Mouse (Mus musculus): ENCODE measurements around the gene Bcam. TPM values are rescaled to one million over a fixed set of nuclear protein-coding genes. Genes with fewer than 3 reads are reported as not detected.

The Bcam gene
- polyA plus RNA-seq, 1 experiment from 2014 or later = 347 TPM

DNA sequence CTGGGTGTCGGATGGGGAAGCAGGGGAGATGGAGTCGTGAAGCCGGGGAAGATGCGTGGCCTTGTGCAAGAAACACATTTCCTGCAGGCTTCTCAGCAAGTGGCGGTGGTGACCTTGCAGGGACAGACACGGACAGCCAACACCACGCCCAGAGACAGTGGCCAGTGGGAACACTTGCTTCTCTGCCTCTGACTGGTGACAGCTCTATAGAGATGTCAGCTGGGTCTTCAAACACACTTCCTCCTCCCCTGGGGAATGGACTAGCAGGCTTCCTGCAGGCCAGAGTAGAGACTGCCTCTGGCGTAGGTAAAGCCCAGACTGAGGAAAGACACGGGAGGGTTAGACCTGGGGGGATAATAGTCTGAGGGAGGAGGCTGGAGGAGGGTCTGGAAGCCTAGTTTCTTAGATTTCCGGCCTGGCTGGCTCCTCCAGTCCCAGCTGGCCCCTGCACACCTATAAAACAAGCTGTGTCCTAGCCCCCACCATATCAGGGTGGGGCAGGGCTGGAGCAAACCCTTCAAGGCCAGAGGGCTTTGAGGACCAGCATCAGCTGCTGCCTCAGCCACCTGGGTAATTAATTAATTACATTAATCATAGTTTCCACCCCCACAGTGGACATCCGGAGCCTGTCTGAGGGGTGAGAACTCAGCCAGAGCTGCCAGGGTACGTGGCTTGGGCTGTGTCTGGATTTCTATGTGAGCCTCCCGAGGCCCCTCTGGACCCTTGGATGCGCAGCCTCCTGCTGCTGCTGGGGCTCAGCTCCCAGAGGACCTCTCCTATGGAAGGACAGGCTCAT is 26.0 kb downstream of the Bcam start:
- H3K9ac ChIP-seq (ENCODE audit: low read length) = peak overlapping the region; percentile 26; the same call in 1 of the 2 replicates

GRCm38 (mm10) chr7:19743791-19744190 is 27.0 kb downstream of the Bcam start:
- 71% methylated on average over 6 of the region's 6 CpGs for WGBS
- ATAC-seq (ENCODE audit: low read depth) = no peak
- Histone ChIP-seq H3K36me3 (ENCODE audit: control insufficient read depth, insufficient read depth, low read length) (peaks cover 11% of the 10 kb centered on the region), H3K4me2 (ENCODE audit: low read depth, low read length) (no peak overlapping the region), H3K4me1 (replicated peaks; ENCODE audit: control insufficient read depth, insufficient read depth, low read length) (peaks cover 46% of the 10 kb centered on the region), H3K27me3 (ENCODE audit: control insufficient read depth, insufficient read depth, low read depth, low read length) (no peaks in the 10 kb centered on the region), H3K27ac (ENCODE audit: low read length) (no peak overlapping the region), H3K9ac (ENCODE audit: low read length) (no peak overlapping the region), H3K9me3 (ENCODE audit: control insufficient read depth, low read length) (no peaks in the 10 kb centered on the region), H3K4me3 (ENCODE audit: low read length) (no peak overlapping the region)

More for the DNA sequence above, 26.0 kb downstream of the Bcam start:
- Histone ChIP-seq H3K4me2 (ENCODE audit: low read depth, low read length) (no peak overlapping the region), H3K4me3 (ENCODE audit: low read length) (no peak overlapping the region), H3K27ac (ENCODE audit: low read length) (peak overlapping the region; percentile 56), H3K4me1 (replicated peaks; ENCODE audit: control insufficient read depth, insufficient read depth, low read length) (peaks cover 46% of the 10 kb centered on the region), H3K36me3 (ENCODE audit: control insufficient read depth, insufficient read depth, low read length) (peaks cover 11% of the 10 kb centered on the region), H3K27me3 (ENCODE audit: control insufficient read depth, insufficient read depth, low read depth, low read length) (no peaks in the 10 kb centered on the region), H3K9me3 (ENCODE audit: control insufficient read depth, low read length) (no peaks in the 10 kb centered on the region)
- 0 out of 2 replicates have a peak, but pooled peaks have one; percentile 3 for ATAC-seq (ENCODE audit: low read depth)
- WGBS = 50% methylated on average over 14 of the region's 14 CpGs

DNA sequence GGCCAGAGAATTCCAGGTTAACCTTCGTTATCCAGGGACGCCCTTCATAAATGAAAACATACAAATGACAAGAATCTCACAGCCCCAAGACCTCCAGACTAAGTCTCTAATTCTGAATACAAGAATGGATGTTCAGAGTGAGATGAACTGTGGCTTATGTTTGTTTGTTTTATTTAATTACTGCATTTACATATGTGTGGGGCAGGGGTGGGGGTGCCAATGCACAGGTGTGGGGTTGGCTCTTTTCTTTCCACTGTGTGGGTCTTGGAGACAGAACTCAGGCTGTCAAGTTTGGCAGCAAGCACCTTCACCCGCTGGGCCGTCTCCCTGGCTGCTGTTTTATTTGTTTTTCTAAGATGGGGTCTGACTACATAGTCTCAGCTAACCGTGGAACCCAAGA is 28.3 kb downstream of the Bcam start:
- Histone ChIP-seq H3K9ac (ENCODE audit: low read length) (no peak overlapping the region), H3K27ac (ENCODE audit: low read length) (no peak overlapping the region), H3K4me1 (replicated peaks; ENCODE audit: control insufficient read depth, insufficient read depth, low read length) (peaks cover 39% of the 10 kb centered on the region), H3K36me3 (ENCODE audit: control insufficient read depth, insufficient read depth, low read length) (peaks cover 15% of the 10 kb centered on the region), H3K27me3 (ENCODE audit: control insufficient read depth, insufficient read depth, low read depth, low read length) (no peaks in the 10 kb centered on the region), H3K4me2 (ENCODE audit: low read depth, low read length) (no peak overlapping the region), H3K4me3 (ENCODE audit: low read length) (no peak overlapping the region), H3K9me3 (ENCODE audit: control insufficient read depth, low read length) (no peaks in the 10 kb centered on the region)
- 36% methylated on average over 5 of the region's 5 CpGs for WGBS
- no peak for ATAC-seq (ENCODE audit: low read depth)

DNA sequence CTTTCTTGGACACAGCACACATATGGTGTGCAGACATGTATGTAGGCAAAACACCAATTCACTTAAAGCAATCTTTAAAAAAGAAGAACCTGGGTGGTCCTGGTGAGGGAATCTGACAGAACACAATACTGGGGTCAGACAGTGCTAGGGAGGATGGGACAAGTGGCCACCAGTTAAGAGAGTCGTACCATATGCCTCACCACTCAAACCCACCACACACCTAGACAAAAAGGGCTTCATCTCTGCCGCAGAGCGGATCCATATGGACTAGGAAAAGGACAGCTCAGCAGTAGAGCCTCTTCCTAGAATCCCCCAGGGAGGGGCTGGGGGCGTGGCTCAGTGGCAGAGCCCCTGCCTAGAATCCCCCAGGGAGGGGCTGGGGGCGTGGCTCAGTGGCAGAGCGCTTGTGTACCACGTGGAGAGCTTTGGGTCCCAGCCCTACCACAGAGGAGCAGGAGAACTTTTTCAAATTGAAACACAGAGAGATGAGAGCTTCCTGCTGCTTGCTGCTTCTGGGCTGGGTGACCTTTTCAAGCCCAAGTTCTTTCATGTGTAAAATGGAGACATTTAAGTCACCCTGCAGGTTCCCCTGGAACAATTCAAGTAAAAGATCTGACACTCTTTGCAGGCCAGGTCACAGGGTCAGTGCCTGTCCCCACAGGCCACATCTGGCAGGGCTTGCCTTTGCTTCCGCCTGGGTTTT is 29.3 kb downstream of the Bcam start:
- Histone ChIP-seq H3K4me3 (ENCODE audit: low read length) (no peak overlapping the region), H3K27me3 (ENCODE audit: control insufficient read depth, insufficient read depth, low read depth, low read length) (no peaks in the 10 kb centered on the region), H3K4me1 (replicated peaks; ENCODE audit: control insufficient read depth, insufficient read depth, low read length) (peaks cover 29% of the 10 kb centered on the region), H3K9ac (ENCODE audit: low read length) (no peak overlapping the region), H3K27ac (ENCODE audit: low read length) (peak overlapping the region; percentile 30; the same call in 1 of the 2 replicates), H3K9me3 (ENCODE audit: control insufficient read depth, low read length) (no peaks in the 10 kb centered on the region), H3K4me2 (ENCODE audit: low read depth, low read length) (no peak overlapping the region), H3K36me3 (ENCODE audit: control insufficient read depth, insufficient read depth, low read length) (peaks cover 24% of the 10 kb centered on the region)
- peak; percentile 65 for ATAC-seq (ENCODE audit: low read depth)
- 18% methylated on average over 8 of the region's 8 CpGs for WGBS

DNA sequence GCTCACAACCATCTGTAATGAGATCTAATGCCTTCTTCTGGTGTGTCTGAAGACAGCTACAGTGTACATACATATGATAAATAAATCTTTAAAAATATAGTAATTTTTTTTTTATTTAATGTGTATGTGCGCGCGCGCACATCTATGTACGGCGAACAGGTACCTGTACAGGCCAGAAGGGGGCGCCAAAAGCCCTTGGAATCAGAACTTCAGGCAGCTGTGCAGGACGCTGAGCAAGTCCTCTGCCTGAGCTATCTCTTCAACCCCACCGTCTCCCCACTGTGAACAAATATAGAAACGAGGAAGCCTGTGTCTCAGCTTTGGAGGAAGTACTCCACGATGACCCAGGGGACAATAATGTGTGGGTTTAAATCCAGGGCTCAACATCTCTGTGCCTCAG is 30.5 kb downstream of the Bcam start:
- no peak overlapping the region for H3K27ac ChIP-seq (ENCODE audit: low read length)
- peaks cover 25% of the 10 kb centered on the region for H3K4me1 ChIP-seq (replicated peaks; ENCODE audit: control insufficient read depth, insufficient read depth, low read length)
- no peak overlapping the region for H3K4me2 ChIP-seq (ENCODE audit: low read depth, low read length)
- H3K9ac ChIP-seq (ENCODE audit: low read length) = no peak overlapping the region
- H3K4me3 ChIP-seq (ENCODE audit: low read length) = no peak overlapping the region
- H3K9me3 ChIP-seq (ENCODE audit: control insufficient read depth, low read length) = no peaks in the 10 kb centered on the region
- H3K27me3 ChIP-seq (ENCODE audit: control insufficient read depth, insufficient read depth, low read depth, low read length) = no peaks in the 10 kb centered on the region
- peaks cover 28% of the 10 kb centered on the region for H3K36me3 ChIP-seq (ENCODE audit: control insufficient read depth, insufficient read depth, low read length)
- 85% methylated on average over 11 of the region's 11 CpGs for WGBS
- ATAC-seq (ENCODE audit: low read depth) = no peak

DNA sequence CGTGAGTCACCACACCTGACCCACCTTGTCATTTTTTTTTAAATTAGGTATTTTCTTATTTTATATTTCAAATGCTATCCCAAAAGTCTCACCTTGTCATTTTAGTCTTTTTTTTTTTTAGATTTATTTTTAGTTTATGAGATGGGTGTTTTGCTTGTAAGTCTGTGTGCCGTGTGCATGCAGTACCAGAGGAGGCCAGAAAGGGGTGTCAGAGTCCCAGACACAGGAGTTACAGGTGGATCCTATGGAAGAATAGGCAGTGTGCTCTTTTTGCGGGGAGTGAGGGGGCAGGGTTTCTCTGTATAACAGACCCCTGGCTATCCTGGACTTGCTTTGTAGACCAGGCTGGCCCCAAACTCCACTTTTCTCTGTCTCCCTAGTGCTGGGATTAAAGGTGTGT is 32.0 kb downstream of the Bcam start:
- H3K36me3 ChIP-seq (ENCODE audit: control insufficient read depth, insufficient read depth, low read length) = peaks cover 37% of the 10 kb centered on the region
- H3K9ac ChIP-seq (ENCODE audit: low read length) = no peak overlapping the region
- H3K4me1 ChIP-seq (replicated peaks; ENCODE audit: control insufficient read depth, insufficient read depth, low read length) = peaks cover 18% of the 10 kb centered on the region
- 85% methylated on average over 3 of the region's 3 CpGs for WGBS
- ATAC-seq (ENCODE audit: low read depth) = no peak
- H3K27me3 ChIP-seq (ENCODE audit: control insufficient read depth, insufficient read depth, low read depth, low read length) = no peaks in the 10 kb centered on the region
- no peak overlapping the region for H3K27ac ChIP-seq (ENCODE audit: low read length)
- no peaks in the 10 kb centered on the region for H3K9me3 ChIP-seq (ENCODE audit: control insufficient read depth, low read length)
- H3K4me2 ChIP-seq (ENCODE audit: low read depth, low read length) = no peak overlapping the region
- no peak overlapping the region for H3K4me3 ChIP-seq (ENCODE audit: low read length)

DNA sequence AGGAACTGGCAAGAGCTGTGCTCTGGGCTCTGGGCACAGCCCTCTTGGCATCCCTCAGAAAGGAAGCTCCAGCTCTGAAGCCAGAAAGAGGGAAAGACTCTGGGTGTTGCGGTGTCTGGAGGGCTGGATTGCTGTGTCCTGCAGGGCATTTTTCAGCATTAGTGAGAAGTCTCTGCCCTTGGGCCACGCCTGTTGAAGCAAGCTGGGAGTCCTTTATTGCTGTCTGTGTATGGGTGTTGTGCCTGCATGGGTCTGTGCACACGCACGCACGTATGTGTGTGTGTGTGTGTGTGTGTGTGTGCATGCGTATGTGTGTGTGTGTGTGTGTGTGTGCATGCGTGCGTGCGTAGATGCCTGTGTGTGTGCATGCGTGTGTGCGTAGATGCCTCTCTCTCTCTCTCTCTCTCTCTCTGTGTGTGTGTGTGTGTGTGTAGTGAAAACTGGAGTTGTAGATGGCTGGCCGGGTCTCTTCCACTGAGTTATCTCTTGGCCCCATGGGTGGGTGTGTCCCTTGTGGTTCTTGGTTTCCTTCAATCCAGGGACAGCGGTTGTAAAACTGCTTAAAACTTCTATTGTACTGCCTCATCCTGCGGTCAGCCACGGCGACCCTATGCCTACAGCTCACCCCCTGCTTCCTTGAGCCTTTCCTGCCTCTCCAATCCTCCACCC is 34.3 kb downstream of the Bcam start:
- Histone ChIP-seq H3K9me3 (ENCODE audit: control insufficient read depth, low read length) (no peaks in the 10 kb centered on the region), H3K36me3 (ENCODE audit: control insufficient read depth, insufficient read depth, low read length) (peaks cover 50% of the 10 kb centered on the region), H3K27me3 (ENCODE audit: control insufficient read depth, insufficient read depth, low read depth, low read length) (no peaks in the 10 kb centered on the region), H3K27ac (ENCODE audit: low read length) (no peak overlapping the region), H3K4me2 (ENCODE audit: low read depth, low read length) (no peak overlapping the region), H3K9ac (ENCODE audit: low read length) (no peak overlapping the region), H3K4me3 (ENCODE audit: low read length) (no peak overlapping the region), H3K4me1 (replicated peaks; ENCODE audit: control insufficient read depth, insufficient read depth, low read length) (peaks cover 6% of the 10 kb centered on the region)
- 87% methylated on average over 16 of the region's 16 CpGs for WGBS
- no peak for ATAC-seq (ENCODE audit: low read depth)

GRCm38 (mm10) chr7:19734178-19734666 is 36.6 kb downstream of the Bcam start:
- Histone ChIP-seq H3K27me3 (ENCODE audit: control insufficient read depth, insufficient read depth, low read depth, low read length) (no peaks in the 10 kb centered on the region), H3K4me3 (ENCODE audit: low read length) (no peak overlapping the region), H3K36me3 (ENCODE audit: control insufficient read depth, insufficient read depth, low read length) (peaks cover 62% of the 10 kb centered on the region), H3K9me3 (ENCODE audit: control insufficient read depth, low read length) (no peaks in the 10 kb centered on the region), H3K4me2 (ENCODE audit: low read depth, low read length) (no peak overlapping the region), H3K27ac (ENCODE audit: low read length) (no peak overlapping the region), H3K4me1 (replicated peaks; ENCODE audit: control insufficient read depth, insufficient read depth, low read length) (no peaks in the 10 kb centered on the region), H3K9ac (ENCODE audit: low read length) (no peak overlapping the region)
- WGBS = 77% methylated on average over 10 of the region's 10 CpGs
- no peak for ATAC-seq (ENCODE audit: low read depth)

DNA sequence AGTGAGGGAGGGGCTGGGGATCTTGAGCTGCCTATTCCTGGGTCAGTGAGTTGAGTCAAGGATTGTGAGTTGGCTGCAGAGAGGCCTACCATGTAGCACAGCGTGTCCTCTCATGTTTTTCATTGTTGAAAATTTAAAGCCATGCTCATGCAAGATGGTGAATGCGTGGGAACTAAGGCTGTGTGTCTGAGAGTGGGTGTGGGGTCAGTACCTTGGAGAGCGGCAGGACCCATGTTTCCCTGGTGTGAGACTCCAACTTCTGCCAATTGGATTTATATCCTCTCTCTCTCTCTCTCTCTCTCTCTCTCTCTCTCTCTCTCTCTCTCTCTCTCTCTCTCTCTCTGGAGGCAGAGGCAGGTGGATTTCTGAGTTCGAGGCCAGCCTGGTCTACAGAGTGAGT is 44.3 kb downstream of the Bcam start:
- ATAC-seq (ENCODE audit: low read depth) = no peak

More for the DNA sequence above, 44.3 kb downstream of the Bcam start:
- Histone ChIP-seq H3K9ac (ENCODE audit: low read length) (no peak overlapping the region), H3K27me3 (ENCODE audit: control insufficient read depth, insufficient read depth, low read depth, low read length) (no peaks in the 10 kb centered on the region), H3K4me2 (ENCODE audit: low read depth, low read length) (no peak overlapping the region), H3K27ac (ENCODE audit: low read length) (no peak overlapping the region), H3K4me3 (ENCODE audit: low read length) (no peak overlapping the region), H3K36me3 (ENCODE audit: control insufficient read depth, insufficient read depth, low read length) (peaks cover 70% of the 10 kb centered on the region), H3K9me3 (ENCODE audit: control insufficient read depth, low read length) (peaks cover 4% of the 10 kb centered on the region; the same call in 1 of the 2 replicates), H3K4me1 (replicated peaks; ENCODE audit: control insufficient read depth, insufficient read depth, low read length) (no peaks in the 10 kb centered on the region; the same call in 1 of the 2 replicates)
- WGBS = 89% methylated on average over 4 of the region's 4 CpGs
